Mouse (Mus musculus) limb, embryonic 13.5 days (tissue): Measurements from ENCODE around the gene Terb1. TPM values are rescaled to one million over a fixed set of nuclear protein-coding genes. Genes with fewer than 3 reads are reported as not detected.
A peak's percentile ranks its signal among the peaks of the same experiment; 100 is the strongest.

Experiments used
- ATAC-seq: fragments of 200-750 bp; cut with Nextera tagmentation; 2 replicates; pipeline ENCODE4 v1.8.0; 2017; ENCODE audit warnings: low read depth, moderate number of reproducible peaks, moderate TSS enrichment; ENCODE audit not compliant: low FRiP score
- H3K27ac ChIP-seq: fragments of 300-500 bp; sonication (generic); 2 replicates; pipeline ENCODE4 v1.5.1; 2015; ENCODE audit warnings: inconsistent platforms, mild to moderate bottlenecking, moderate library complexity
- H3K27me3 ChIP-seq: fragments of 300-500 bp; sonication (generic); 2 replicates; pipeline ENCODE4 v1.6.1; 2015; ENCODE audit warnings: mild to moderate bottlenecking, inconsistent platforms
- H3K36me3 ChIP-seq: fragments of 300-500 bp; sonication (generic); 2 replicates; pipeline ENCODE4 v1.6.1; 2015; ENCODE audit warnings: inconsistent platforms, mild to moderate bottlenecking, moderate library complexity
- H3K4me1 ChIP-seq: fragments of 300-500 bp; sonication (generic); 2 replicates; pipeline ENCODE4 v1.6.1; 2015; ENCODE audit warnings: inconsistent platforms
- H3K4me2 ChIP-seq: fragments of 300-500 bp; sonication (generic); replicated peaks from 2 replicates; pipeline ENCODE4 v1.6.1; 2015; ENCODE audit warnings: inconsistent platforms, mild to moderate bottlenecking, moderate library complexity
- H3K4me3 ChIP-seq: fragments of 300-500 bp; sonication (generic); 2 replicates; pipeline ENCODE4 v1.5.1; 2015; ENCODE audit warnings: moderate library complexity, mild to moderate bottlenecking, inconsistent platforms
- H3K9ac ChIP-seq: fragments of 300-500 bp; sonication (generic); 2 replicates; pipeline ENCODE4 v1.6.1; 2015; ENCODE audit warnings: mild to moderate bottlenecking, inconsistent platforms
- H3K9me3 ChIP-seq: fragments of 300-500 bp; sonication (generic); 2 replicates; pipeline ENCODE4 v1.6.1; 2016; ENCODE audit warnings: inconsistent platforms
- WGBS: fragments of 180-500 bp; shearing (Covaris S2); methylation state at CpG from one replicate; pipeline ENCODE4 v1.1.7; 2015; 5-methylcytosine and 5-hydroxymethylcytosine counted together
- polyA plus RNA-seq: library from polyadenylated mRNA; unstranded; fragments of >200 nt; fragmentation: Nextera tagmentation; extraction: Ambion mirVana; gene quantifications from 2 replicates; pipeline ENCODE4 v1.2.1, GENCODE M21; 2015

The Terb1 gene
- 0.29 and 0.45 TPM in 2 replicates for polyA plus RNA-seq

DNA sequence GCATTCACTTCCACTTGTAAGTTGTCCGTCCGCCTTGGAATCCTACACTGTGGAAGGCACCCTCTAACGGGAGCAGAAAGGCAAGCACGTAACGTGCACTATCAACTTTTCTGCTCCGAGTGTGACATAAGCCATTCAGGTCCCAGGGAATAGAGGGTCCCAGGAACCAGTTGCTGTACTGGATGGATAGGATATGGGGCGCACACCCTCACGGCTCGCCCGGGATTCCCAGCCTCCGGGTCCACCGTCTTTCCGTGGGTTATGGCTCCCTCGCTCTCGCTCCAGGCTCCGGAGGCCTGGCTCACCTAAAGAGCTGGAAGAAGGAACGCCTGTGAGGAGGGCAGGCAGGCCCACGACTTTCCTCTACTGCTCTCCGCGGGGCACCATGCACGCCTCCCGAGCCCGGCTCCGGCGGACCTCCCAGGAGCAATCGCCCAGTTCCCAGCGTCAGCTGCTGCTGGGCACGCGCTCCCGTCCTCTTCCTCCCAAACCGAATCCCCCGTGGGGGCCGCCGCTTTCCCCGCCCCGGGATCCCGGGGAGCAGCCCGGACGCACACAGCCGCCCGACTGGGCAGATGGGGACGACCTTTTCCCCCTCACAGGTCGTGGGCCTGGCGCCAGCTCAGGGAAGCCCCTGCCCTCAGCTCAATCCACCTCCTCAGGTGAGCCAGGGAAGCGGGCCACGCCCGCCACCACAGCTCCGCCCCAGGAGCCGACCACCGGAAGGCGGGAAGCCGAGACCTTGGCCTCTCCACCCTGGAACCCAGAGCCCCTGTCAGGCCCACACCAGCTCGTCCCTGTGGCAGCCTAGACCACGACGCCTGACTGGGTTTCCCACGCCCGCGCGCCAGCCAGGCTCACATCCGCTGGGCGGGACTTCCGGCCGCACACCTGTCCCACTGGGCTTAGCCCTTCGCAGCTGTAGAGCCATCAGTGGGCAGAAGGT lies at the start of gene Terb1:
Terb1 (minus strand) TSS at position 850 of the 946 bp plus-strand sequence.
- peak within 1 kb of the TSS; percentile 64 for H3K4me3 ChIP-seq
- ATAC-seq: peak; percentile 64
- H3K9ac ChIP-seq: peak within 1 kb of the TSS; percentile 84
- no peaks in the 10 kb centered on the region for H3K4me1 ChIP-seq
- H3K27me3 ChIP-seq: no peaks in the 10 kb centered on the region
- 2% methylated on average over 64 of the region's 64 CpGs for WGBS
- H3K36me3 ChIP-seq: peaks cover 16% of the 10 kb centered on the region
- H3K27ac ChIP-seq: no peak within 1 kb of the TSS; the same call in 1 of the 2 replicates
- H3K4me2 ChIP-seq: peak within 1 kb of the TSS; percentile 100
- no peaks in the 10 kb centered on the region for H3K9me3 ChIP-seq

DNA sequence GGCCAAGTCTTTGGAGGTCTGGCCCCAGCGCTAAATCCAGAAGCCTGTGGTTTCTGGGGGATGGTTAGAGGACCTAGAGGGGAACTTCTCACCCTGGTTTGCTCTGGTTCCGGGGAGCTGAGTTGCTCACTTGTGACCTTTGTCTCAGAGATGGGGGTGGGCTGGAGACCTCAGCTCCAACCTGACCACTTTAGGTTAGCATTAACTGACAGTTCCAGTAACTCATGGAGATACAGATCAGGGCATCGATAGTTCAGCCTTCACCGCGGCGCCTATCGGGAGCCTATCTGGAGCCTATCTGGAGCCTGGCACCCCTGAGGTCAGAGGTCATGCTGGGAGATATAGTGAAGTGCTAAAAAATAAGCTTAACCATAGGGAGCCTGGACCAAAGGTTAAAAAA lies 47.5 kb upstream of the Terb1 start:
- Histone ChIP-seq H3K9ac (no peak overlapping the region), H3K27ac (no peak overlapping the region), H3K9me3 (no peaks in the 10 kb centered on the region), H3K36me3 (no peaks in the 10 kb centered on the region), H3K4me1 (no peaks in the 10 kb centered on the region), H3K4me3 (no peak overlapping the region), H3K4me2 (no peak overlapping the region), H3K27me3 (no peaks in the 10 kb centered on the region)
- WGBS: 67% methylated on average over 7 of the region's 7 CpGs
- ATAC-seq: no peak

DNA sequence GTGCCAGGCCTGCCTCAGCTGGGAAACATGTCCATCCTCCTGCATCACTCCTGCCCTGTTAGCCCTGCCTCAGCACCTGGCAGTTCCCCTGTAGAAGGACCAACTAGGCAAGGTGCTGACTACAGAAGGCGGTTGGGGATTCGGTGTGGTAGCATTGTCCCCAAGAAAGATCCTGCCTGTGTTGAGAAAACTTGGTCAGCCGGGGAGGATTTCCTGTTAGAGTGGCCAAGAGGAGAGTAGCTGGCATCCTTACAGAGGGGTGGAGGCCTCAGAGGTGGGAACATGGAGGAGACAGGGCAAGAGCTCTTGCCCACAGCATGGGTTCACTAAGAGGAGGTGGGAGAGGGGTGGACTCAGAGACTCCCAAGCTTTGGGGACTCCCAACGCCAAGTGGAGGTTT lies 45.5 kb upstream of the Terb1 start:
- Histone ChIP-seq H3K4me2 (no peak overlapping the region), H3K36me3 (no peaks in the 10 kb centered on the region), H3K9me3 (no peaks in the 10 kb centered on the region), H3K4me1 (no peaks in the 10 kb centered on the region), H3K4me3 (no peak overlapping the region), H3K27ac (no peak overlapping the region), H3K9ac (no peak overlapping the region), H3K27me3 (no peaks in the 10 kb centered on the region)
- WGBS: 86% methylated on average over 4 of the region's 4 CpGs
- ATAC-seq: no peak

DNA sequence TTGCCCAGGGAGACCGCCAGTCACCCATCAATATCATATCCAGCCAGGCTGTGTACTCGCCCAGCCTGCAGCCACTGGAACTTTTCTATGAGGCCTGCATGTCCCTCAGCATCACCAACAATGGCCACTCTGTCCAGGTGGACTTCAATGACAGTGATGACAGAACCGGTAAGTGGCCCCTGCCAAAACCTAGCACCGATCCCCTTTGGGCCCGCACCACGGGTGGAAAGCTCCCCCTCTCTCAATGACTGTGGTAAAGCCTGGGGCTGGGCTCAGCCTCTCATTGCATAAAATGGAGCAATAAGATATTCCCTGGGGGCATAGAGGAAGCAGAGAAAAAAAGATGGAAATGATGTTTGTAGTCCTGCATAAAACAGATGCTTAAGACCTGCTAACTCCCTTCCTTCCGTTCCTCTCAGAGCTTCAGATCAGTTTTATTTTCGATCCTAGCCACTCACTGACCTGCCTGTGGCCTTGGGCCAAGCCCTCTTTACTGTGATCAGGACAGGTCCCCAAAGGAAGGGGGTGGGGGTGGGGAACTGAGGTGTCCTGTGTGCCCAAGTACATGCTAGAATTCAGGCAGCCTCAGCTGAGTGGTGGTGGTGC lies 33.8 kb upstream of the Terb1 start:
- WGBS: 80% methylated on average over 8 of the region's 8 CpGs
- no peak overlapping the region for H3K27ac ChIP-seq
- no peak overlapping the region for H3K4me2 ChIP-seq
- H3K4me3 ChIP-seq: no peak overlapping the region
- H3K27me3 ChIP-seq: peaks cover 59% of the 10 kb centered on the region
- H3K9ac ChIP-seq: no peak overlapping the region
- peaks cover 11% of the 10 kb centered on the region for H3K4me1 ChIP-seq
- ATAC-seq: no peak
- H3K9me3 ChIP-seq: no peaks in the 10 kb centered on the region
- no peaks in the 10 kb centered on the region for H3K36me3 ChIP-seq

DNA sequence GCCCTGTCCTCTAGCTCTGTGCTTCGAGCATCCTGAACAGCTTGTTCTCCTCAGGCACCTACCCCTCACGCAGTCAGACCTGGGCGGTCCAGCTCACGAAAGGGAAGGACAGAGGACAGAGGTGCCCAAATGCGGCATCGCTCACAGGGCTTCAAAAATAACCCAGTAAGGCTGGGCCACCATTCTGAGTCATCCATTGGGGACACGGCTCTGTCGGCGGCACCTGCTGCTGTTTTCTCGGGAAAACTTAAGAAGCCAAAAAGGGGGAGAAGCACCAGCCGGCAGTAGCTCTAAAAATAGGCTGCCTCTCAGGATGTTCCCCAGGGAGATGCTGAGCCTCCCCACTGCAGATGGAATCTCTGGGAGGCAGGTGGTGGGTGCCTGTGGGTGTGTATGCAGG lies 32.5 kb upstream of the Terb1 start:
- no peak for ATAC-seq
- Histone ChIP-seq H3K4me2 (no peak overlapping the region), H3K4me1 (peaks cover 15% of the 10 kb centered on the region), H3K4me3 (no peak overlapping the region), H3K27me3 (peaks cover 62% of the 10 kb centered on the region), H3K27ac (no peak overlapping the region), H3K9ac (no peak overlapping the region), H3K36me3 (no peaks in the 10 kb centered on the region), H3K9me3 (no peaks in the 10 kb centered on the region)
- 16% methylated on average over 11 of the region's 11 CpGs for WGBS

DNA sequence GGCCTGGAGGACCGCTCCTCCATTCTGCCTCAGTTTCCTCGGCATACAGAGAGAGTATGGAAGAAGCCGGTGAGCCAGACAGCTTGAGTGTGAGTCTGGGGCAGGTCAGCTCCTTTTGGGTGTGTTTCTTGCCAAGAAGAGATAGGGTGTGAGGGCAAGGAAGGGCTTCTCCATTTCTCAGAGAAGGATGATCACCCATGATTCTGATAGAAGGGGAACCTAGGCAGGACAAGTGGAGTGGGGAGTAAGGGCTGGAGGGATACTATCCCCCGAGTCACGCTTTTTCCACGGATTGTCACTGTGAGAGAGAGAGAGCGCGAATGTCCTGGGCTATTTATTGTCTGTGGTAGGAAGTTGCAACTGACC lies 31.8 kb upstream of the Terb1 start:
- no peaks in the 10 kb centered on the region for H3K36me3 ChIP-seq
- H3K9ac ChIP-seq: peak overlapping the region; percentile 57
- peak overlapping the region; percentile 49 for H3K4me3 ChIP-seq
- no peaks in the 10 kb centered on the region for H3K9me3 ChIP-seq
- peaks cover 15% of the 10 kb centered on the region for H3K4me1 ChIP-seq
- H3K27me3 ChIP-seq: peaks cover 62% of the 10 kb centered on the region
- peak overlapping the region; percentile 88 for H3K4me2 ChIP-seq
- no peak overlapping the region for H3K27ac ChIP-seq
- no peak for ATAC-seq
- 18% methylated on average over 8 of the region's 8 CpGs for WGBS

DNA sequence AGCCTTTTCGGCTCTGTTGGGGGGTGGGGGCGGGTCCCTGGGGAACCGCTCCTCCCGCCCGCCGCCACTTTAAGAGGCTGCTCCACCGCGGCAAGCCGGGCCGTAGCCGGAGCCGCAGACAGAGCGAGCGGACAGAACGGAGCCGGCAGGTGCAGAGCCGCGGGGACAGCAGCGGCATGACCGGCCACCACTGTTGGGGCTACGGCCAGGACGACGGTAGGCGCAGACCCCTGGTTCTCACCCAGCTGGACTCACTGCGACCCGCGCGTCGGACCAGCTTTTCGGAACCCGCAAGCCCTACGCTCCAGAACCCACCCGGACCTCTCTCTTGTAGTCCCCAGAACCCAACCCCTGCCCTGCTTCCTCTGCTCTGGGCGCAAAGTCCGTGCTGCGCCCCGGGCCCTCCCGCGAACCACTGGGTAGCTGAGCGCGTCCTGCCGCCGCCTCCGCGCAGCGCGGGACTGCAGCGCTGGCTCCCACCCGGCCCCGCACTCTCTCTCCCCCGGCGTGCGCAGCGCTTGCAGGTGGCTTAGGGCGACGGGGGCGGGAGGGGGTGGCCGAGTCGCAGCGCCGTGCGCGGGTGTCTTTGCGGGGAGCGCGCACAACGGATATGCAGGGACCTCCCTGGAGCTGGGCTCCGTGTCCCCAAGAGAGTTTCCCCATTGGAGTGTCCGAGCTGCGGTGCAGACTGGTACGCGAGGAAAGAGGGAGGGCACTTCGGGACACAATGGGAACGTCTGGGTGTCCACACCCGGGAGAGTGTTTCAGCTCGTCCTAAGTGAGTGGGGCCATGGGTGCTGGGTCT lies 31.2 kb upstream of the Terb1 start:
- peaks cover 15% of the 10 kb centered on the region for H3K4me1 ChIP-seq
- H3K9me3 ChIP-seq: no peaks in the 10 kb centered on the region
- ATAC-seq: 0 out of 2 replicates have a peak, but pooled peaks have one; percentile 16
- H3K4me2 ChIP-seq: peak overlapping the region; percentile 88
- H3K27me3 ChIP-seq: peaks cover 62% of the 10 kb centered on the region
- H3K9ac ChIP-seq: peak overlapping the region; percentile 57
- WGBS: under 1% methylated on average over 76 of the region's 76 CpGs
- no peak overlapping the region for H3K27ac ChIP-seq
- H3K4me3 ChIP-seq: peak overlapping the region; percentile 49
- no peaks in the 10 kb centered on the region for H3K36me3 ChIP-seq

DNA sequence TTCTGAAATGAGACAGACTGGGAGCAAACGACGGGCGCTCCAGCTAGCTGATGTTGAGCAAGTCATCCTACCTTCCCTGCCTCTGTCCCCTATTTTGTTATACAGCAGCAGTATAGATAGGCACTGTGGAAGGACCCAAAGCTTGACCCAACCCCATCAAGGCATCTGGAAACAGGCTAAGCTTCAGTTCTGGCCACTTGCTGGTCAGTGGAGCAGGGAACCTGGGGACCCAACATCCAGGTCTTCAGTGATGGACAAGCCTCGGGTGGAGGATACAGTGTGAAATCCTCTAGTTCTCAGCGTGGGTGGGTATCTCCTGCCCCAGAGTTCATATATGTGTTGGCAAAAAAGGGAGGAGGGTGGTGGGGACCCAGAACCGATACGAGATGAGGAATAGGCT lies 30.5 kb upstream of the Terb1 start:
- no peak for ATAC-seq
- WGBS: 37% methylated on average over 7 of the region's 7 CpGs
- Histone ChIP-seq H3K9ac (peak overlapping the region; percentile 57; the same call in 1 of the 2 replicates), H3K27ac (no peak overlapping the region), H3K4me1 (peaks cover 18% of the 10 kb centered on the region), H3K9me3 (no peaks in the 10 kb centered on the region), H3K4me2 (peak overlapping the region; percentile 88), H3K27me3 (peaks cover 62% of the 10 kb centered on the region), H3K36me3 (no peaks in the 10 kb centered on the region), H3K4me3 (peak overlapping the region; percentile 49)

DNA sequence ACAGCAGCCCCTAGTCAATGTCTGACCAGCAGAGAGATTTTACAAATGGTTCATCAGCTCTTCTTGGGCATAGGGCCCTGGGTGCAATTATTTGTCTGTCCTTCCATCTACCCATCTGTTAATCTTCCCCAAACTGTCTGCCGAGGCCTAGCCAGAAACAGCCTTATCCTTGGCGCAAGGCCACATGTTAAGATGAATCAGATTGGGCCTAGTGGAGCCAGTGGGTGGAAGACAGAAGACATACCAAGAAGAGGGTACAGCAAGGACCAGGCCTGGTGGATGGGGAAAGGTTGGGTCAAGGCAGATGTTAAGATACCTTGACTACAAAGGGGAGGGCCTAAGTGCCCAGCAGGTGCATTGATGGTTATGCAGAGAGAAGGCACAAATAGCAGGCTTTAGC lies 29.9 kb upstream of the Terb1 start:
- ATAC-seq: no peak
- Histone ChIP-seq H3K9ac (no peak overlapping the region), H3K27me3 (peaks cover 62% of the 10 kb centered on the region), H3K4me3 (no peak overlapping the region), H3K4me1 (peaks cover 23% of the 10 kb centered on the region), H3K9me3 (no peaks in the 10 kb centered on the region), H3K36me3 (no peaks in the 10 kb centered on the region), H3K27ac (no peak overlapping the region), H3K4me2 (no peak overlapping the region)
- WGBS: 84% methylated on average over 2 of the region's 2 CpGs

DNA sequence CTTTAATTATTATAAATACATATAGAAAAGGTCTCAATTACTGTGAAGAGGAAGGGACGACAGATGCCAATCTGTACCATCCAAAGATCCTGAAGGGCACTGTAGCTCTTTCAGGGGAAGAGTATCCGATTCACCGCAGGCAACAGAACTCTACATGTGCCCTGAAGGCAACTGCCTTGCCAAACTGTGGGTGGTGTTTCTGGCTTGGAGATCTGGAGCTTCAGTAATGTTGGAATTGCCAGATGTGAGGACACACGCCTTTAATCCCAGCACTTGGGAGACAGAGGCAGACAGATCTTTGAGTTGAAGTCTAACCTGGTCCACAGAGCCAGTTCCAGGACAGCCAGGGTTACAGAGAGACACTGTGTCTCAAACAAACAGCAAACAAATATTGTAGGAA lies 29.2 kb upstream of the Terb1 start:
- no peak for ATAC-seq
- Histone ChIP-seq H3K9ac (no peak overlapping the region), H3K4me1 (peaks cover 23% of the 10 kb centered on the region), H3K36me3 (no peaks in the 10 kb centered on the region), H3K9me3 (no peaks in the 10 kb centered on the region), H3K4me2 (no peak overlapping the region), H3K27me3 (peaks cover 56% of the 10 kb centered on the region), H3K4me3 (no peak overlapping the region), H3K27ac (no peak overlapping the region)
- WGBS: 86% methylated on average over 4 of the region's 4 CpGs

DNA sequence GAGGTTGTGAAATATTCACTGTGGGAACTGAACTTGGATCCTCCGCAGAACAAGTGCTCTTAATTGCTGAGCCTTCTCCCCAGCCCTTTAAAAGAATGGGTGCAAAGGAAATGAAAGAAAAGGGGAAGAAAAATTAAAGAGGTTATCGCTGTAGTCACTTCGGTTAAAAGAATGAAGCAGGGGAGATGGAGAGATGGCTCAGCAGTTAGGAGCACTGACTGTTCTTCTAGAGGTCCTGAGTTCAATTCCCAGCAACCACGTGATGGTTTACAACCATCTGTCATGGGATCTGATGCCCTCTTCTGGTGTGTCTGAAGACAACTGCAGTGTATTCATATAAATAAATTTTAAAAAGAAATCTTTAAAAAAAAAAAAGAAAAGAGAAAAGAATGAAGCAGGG lies 26.3 kb upstream of the Terb1 start:
- no peak for ATAC-seq
- Histone ChIP-seq H3K4me1 (peaks cover 31% of the 10 kb centered on the region), H3K36me3 (peaks cover 3% of the 10 kb centered on the region; the same call in 1 of the 2 replicates), H3K4me3 (no peak overlapping the region), H3K27ac (no peak overlapping the region), H3K27me3 (peaks cover 27% of the 10 kb centered on the region), H3K9ac (no peak overlapping the region), H3K9me3 (no peaks in the 10 kb centered on the region), H3K4me2 (no peak overlapping the region)
- WGBS: 84% methylated on average over 4 of the region's 4 CpGs

DNA sequence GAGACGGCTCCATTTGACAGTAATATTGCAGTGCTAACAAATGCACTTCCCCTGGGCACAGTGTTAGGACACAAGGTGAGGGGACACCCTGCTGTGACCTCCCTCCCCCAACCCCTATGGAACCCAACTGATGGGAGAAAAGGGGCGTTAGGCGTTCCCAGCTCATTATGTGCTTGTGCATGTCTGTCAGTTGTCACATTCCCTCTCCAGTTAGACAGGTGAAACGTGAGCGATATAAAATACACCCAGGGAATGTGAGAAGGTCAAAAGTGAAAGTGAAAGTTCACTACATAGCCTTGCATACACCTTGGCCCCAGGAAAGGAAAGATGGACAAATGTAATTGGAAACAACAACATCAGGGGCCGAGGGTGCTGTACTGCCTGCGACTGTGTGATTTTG lies 25.7 kb upstream of the Terb1 start:
- H3K9ac ChIP-seq: no peak overlapping the region
- peaks cover 25% of the 10 kb centered on the region for H3K4me1 ChIP-seq
- no peaks in the 10 kb centered on the region for H3K9me3 ChIP-seq
- no peak for ATAC-seq
- H3K4me2 ChIP-seq: peak overlapping the region; percentile 74
- no peak overlapping the region for H3K27ac ChIP-seq
- peak overlapping the region; percentile 89; the same call in 1 of the 2 replicates for H3K4me3 ChIP-seq
- WGBS: 25% methylated on average over 7 of the region's 7 CpGs
- peaks cover 21% of the 10 kb centered on the region for H3K27me3 ChIP-seq
- H3K36me3 ChIP-seq: peaks cover 3% of the 10 kb centered on the region; the same call in 1 of the 2 replicates
